Mouse (Mus musculus) limb, embryonic 15.5 days (tissue): ENCODE data around the gene Ccdc142. TPM values are rescaled to one million over a fixed set of nuclear protein-coding genes. Genes with fewer than 3 reads are reported as not detected.

Source experiments
- ATAC-seq: fragments of 200-750 bp; cut with Nextera tagmentation; 2 replicates; pipeline ENCODE4 v1.8.0; 2017; ENCODE audit warnings: low read depth, moderate TSS enrichment; ENCODE audit not compliant: insufficient number of reproducible peaks, low FRiP score, low TSS enrichment
- H3K27ac ChIP-seq: fragments of 300-500 bp; sonication (generic); 2 replicates; pipeline ENCODE4 v1.5.1; 2015; ENCODE audit warnings: moderate library complexity, mild to moderate bottlenecking, inconsistent platforms
- H3K27me3 ChIP-seq: fragments of 300-500 bp; sonication (generic); 2 replicates; pipeline ENCODE4 v1.6.1; 2015; ENCODE audit warnings: inconsistent platforms
- H3K36me3 ChIP-seq: fragments of 300-500 bp; sonication (generic); 2 replicates; pipeline ENCODE4 v1.6.1; 2015; ENCODE audit warnings: inconsistent platforms
- H3K4me1 ChIP-seq: fragments of 300-500 bp; sonication (generic); 2 replicates; pipeline ENCODE4 v1.6.1; 2015; ENCODE audit warnings: inconsistent platforms
- H3K4me2 ChIP-seq: fragments of 300-500 bp; sonication (generic); 2 replicates; pipeline ENCODE4 v1.6.1; 2015; ENCODE audit warnings: mild to moderate bottlenecking, inconsistent platforms
- H3K4me3 ChIP-seq: fragments of 300-500 bp; sonication (generic); 2 replicates; pipeline ENCODE4 v1.5.1; 2015; ENCODE audit warnings: mild to moderate bottlenecking, inconsistent platforms
- H3K9ac ChIP-seq: fragments of 300-500 bp; sonication (generic); 2 replicates; pipeline ENCODE4 v1.6.1; 2015; ENCODE audit warnings: inconsistent platforms
- H3K9me3 ChIP-seq: fragments of 300-500 bp; sonication (generic); 2 replicates; pipeline ENCODE4 v1.6.1; 2016; ENCODE audit warnings: inconsistent platforms
- WGBS: fragments of 180-500 bp; shearing (Covaris S2); methylation state at CpG from one replicate; pipeline ENCODE4 v1.1.7; 2015; 5-methylcytosine and 5-hydroxymethylcytosine counted together
- polyA plus RNA-seq: library from polyadenylated mRNA; unstranded; fragments of >200 nt; fragmentation: Nextera tagmentation; extraction: Ambion mirVana; gene quantifications from 2 replicates; pipeline ENCODE4 v1.2.1, GENCODE M21; 2015

The Ccdc142 gene
- polyA plus RNA-seq, 1 experiment from 2014 or later = 2.0 TPM

- H3K4me1 ChIP-seq = peaks cover 32% of the 10 kb centered on the region
- H3K27ac ChIP-seq = no peak overlapping the region
- WGBS = under 1% methylated on average over 69 of the region's 69 CpGs
- H3K27me3 ChIP-seq = peaks cover 99% of the 10 kb centered on the region
- H3K36me3 ChIP-seq = no peaks in the 10 kb centered on the region
- no peak for ATAC-seq
- no peak overlapping the region for H3K9ac ChIP-seq
- H3K4me3 ChIP-seq = peak overlapping the region; percentile 25
- no peaks in the 10 kb centered on the region for H3K9me3 ChIP-seq
- peak overlapping the region; percentile 36 for H3K4me2 ChIP-seq
Observed at GRCm38 (mm10) chr6:83069488-83070246, 31.7 kb upstream of the Ccdc142 start.

DNA sequence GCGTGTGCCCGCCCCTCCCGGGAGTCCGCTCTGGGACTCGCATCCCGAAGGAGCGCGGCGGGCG, 31.3 kb upstream of the Ccdc142 start, which contains the start of gene Tlx2:
Gene Tlx2 (minus strand): TSS at position 47 of the 64 bp plus-strand sequence.
- Histone ChIP-seq H3K27me3 (peaks cover 99% of the 10 kb centered on the region), H3K9ac (no peak within 1 kb of the TSS), H3K4me3 (peak within 1 kb of the TSS; percentile 25), H3K27ac (no peak within 1 kb of the TSS), H3K4me2 (peak within 1 kb of the TSS; percentile 36), H3K36me3 (no peaks in the 10 kb centered on the region), H3K9me3 (no peaks in the 10 kb centered on the region), H3K4me1 (peaks cover 32% of the 10 kb centered on the region)
- under 1% methylated on average over 10 of the region's 10 CpGs for WGBS
- no peak for ATAC-seq

DNA sequence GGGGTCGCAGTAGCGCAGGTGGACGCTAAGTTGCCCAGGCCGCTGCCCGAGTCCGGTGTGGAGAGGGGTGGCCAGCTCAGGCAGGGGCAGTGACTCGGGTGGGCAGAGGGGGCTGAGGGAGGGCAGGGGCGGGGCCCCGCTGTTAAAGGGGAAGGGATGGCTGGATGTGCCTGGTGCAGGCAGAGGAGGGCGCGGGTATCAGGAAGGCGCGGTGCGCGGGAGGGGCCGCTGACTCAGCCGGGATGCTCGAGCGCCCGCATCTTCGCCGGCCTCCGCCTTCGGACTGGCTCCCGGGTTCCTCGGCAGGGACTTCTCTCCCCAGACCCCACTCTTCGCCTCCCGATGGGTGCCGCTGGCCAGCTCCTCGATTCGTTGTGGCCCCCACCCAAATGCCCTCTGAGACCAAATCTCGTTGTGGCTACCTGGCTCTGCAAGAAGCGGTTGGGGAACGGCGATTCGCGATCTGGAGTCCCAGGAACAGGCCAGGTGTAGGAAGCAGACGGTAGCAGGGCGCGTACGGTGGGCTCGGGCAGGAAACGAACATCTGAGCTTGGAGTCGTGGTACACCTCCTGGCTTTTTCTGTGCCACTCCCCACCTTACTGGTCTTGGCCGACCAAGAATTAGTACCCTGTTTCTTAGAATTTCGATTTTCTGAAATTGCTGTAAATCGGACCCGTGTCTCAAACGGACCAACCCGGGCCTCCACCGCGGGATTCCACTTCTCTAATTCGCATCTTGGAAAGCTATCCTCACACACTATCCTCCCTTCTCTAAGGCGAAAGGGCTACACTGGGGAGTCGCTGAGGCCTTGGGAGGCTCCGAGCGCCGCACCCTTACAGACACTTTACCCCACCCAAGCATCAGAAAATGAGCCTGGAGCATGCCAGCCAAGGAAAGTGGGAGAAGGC, 30.8 kb upstream of the Ccdc142 start:
- WGBS = 1% methylated on average over 57 of the region's 58 CpGs
- Histone ChIP-seq H3K27me3 (peaks cover 99% of the 10 kb centered on the region), H3K9ac (no peak overlapping the region), H3K27ac (no peak overlapping the region), H3K4me1 (peaks cover 32% of the 10 kb centered on the region), H3K4me2 (peak overlapping the region; percentile 36), H3K9me3 (no peaks in the 10 kb centered on the region), H3K36me3 (no peaks in the 10 kb centered on the region), H3K4me3 (peak overlapping the region; percentile 25)
- no peak for ATAC-seq

- Histone ChIP-seq H3K9ac (no peak overlapping the region), H3K27ac (no peak overlapping the region), H3K4me1 (peaks cover 32% of the 10 kb centered on the region), H3K27me3 (peaks cover 99% of the 10 kb centered on the region), H3K4me2 (0 out of 2 replicates have a peak overlapping the region, but pooled peaks have one; percentile 0), H3K9me3 (no peaks in the 10 kb centered on the region), H3K4me3 (peak overlapping the region; percentile 7; the same call in 1 of the 2 replicates), H3K36me3 (no peaks in the 10 kb centered on the region)
- WGBS = under 1% methylated on average over 23 of the region's 24 CpGs
- ATAC-seq = peak; percentile 42
Observed at GRCm38 (mm10) chr6:83071220-83071619, 30.2 kb upstream of the Ccdc142 start.

GRCm38 (mm10) chr6:83074979-83075378, 26.4 kb upstream of the Ccdc142 start:
- 26% methylated on average over 2 of the region's 2 CpGs for WGBS
- H3K36me3 ChIP-seq = peaks cover 5% of the 10 kb centered on the region; the same call in 1 of the 2 replicates
- H3K9me3 ChIP-seq = no peaks in the 10 kb centered on the region
- peaks cover 65% of the 10 kb centered on the region for H3K27me3 ChIP-seq
- H3K4me1 ChIP-seq = peaks cover 32% of the 10 kb centered on the region
- no peak overlapping the region for H3K9ac ChIP-seq
- no peak for ATAC-seq
- H3K27ac ChIP-seq = no peak overlapping the region
- H3K4me3 ChIP-seq = no peak overlapping the region
- no peak overlapping the region for H3K4me2 ChIP-seq

DNA sequence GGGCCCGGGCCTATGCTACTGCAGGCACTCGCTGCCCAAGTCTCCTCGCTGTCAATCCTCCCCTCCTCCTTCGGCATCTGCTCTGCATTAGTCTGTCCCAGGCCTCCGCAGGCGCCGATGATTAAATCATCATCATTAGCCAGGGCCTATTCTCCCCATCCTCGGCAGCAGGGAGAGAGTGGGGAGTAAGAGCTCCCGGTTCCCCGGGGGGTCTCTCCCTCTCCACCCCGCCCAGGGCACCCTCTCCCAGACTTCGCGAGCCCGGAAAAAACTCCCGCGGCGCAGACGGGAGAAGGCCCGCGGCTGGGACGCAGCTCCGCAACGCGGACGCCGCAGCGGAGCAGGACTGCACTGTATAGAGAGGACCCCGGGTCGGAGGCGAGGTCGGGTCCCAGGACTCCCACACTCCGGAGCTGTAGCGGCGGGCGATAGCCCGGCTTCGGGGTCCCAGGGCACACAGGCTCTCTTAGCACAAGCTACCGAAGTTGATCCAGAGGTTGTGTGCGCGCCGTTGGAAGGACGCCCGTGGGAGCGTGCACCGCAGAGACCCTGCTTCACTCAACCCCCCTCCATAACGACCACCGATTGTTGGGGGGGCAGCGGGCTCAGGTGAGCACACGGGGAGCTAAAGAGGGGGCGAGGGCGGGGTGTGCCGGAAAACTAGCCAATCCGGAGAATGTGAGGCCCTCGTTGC, 23.6 kb upstream of the Ccdc142 start, which contains the start of gene Pcgf1:
Gene Pcgf1 (plus strand): TSS at position 240 of the 694 bp plus-strand sequence.
- WGBS = under 1% methylated on average over 54 of the region's 54 CpGs
- Histone ChIP-seq H3K4me2 (peak within 1 kb of the TSS; percentile 96), H3K27me3 (peaks cover 43% of the 10 kb centered on the region), H3K27ac (peak within 1 kb of the TSS; percentile 92), H3K9me3 (no peaks in the 10 kb centered on the region), H3K36me3 (peaks cover 28% of the 10 kb centered on the region), H3K4me3 (peak within 1 kb of the TSS; percentile 74), H3K9ac (peak within 1 kb of the TSS; percentile 71), H3K4me1 (peaks cover 16% of the 10 kb centered on the region)
- peak; percentile 50 for ATAC-seq

DNA sequence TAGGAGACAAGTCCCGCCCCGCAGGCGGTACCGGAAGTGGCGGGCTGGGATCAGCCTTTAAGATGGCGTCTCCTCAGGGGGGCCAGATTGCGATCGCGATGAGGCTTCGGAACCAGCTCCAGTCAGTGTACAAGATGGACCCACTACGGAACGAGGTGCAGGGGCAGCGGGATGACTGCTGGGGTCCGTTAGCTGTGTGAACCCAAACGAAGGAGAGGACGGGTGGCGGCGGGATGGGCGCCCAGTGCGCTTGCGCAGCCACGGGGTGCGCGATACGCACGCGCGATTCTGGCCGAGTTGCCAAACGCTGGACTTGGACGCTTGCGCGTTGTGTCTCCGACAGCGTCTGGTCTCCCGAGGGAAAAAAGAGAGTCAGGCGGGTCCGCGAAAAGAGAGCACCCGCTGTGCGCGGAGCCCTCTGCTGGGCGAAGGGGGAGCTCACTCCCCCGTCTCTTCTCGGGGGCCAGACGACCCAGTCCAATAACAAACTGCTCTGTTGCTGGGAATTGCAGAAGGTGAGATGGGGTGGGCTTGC, 23.0 kb upstream of the Ccdc142 start:
- WGBS = under 1% methylated on average over 46 of the region's 46 CpGs
- peak overlapping the region; percentile 96 for H3K4me2 ChIP-seq
- peak overlapping the region; percentile 74 for H3K4me3 ChIP-seq
- H3K4me1 ChIP-seq = peaks cover 16% of the 10 kb centered on the region
- peaks cover 42% of the 10 kb centered on the region for H3K27me3 ChIP-seq
- peak; percentile 90 for ATAC-seq
- no peaks in the 10 kb centered on the region for H3K9me3 ChIP-seq
- peak overlapping the region; percentile 92 for H3K27ac ChIP-seq
- peaks cover 28% of the 10 kb centered on the region for H3K36me3 ChIP-seq
- H3K9ac ChIP-seq = peak overlapping the region; percentile 71

DNA sequence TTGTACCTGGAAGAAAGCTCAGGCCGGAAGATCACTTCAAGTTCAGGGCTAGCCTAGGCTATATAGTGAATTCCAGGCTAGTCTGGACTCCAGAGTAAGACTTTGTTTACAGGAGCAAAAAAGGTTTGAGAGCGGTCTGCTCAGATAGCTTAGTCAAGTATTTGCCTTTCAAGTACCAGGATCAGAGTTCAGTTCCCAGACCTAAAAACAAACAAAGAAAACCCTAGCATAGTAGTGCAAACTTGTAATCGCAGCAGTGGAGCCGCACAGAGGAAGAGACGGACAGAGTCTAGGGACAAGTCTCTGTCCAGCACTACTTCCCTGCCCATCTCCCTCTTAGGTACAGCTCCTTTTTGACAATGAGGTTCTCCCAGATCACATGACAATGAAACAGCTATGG, 21.2 kb upstream of the Ccdc142 start:
- no peak for ATAC-seq
- Histone ChIP-seq H3K27ac (no peak overlapping the region), H3K4me2 (no peak overlapping the region), H3K9ac (no peak overlapping the region), H3K4me1 (peaks cover 23% of the 10 kb centered on the region), H3K27me3 (peaks cover 42% of the 10 kb centered on the region), H3K36me3 (peaks cover 28% of the 10 kb centered on the region), H3K9me3 (no peaks in the 10 kb centered on the region), H3K4me3 (no peak overlapping the region)
- WGBS = 93% methylated on average over 5 of the region's 5 CpGs

DNA sequence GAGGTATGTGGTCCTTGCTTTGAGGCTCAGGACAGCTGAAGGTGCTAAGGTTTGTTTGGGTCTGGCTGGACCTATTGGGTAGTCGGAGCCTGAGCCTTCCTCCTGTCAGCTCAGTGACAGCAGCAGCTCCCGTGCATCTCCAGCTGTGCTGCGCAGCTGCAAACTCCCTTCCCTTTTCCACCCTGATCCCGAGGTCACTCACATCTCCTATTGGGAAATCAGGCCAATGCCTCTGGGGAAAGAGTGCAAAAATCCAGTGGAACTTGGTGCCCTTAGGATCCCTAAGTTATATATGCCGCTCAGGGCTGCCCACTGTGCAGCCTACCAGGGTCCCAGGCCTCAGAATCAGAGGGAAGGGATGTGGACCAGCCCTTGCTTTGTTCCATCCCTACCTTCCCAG, 17.9 kb upstream of the Ccdc142 start:
- Histone ChIP-seq H3K4me2 (no peak overlapping the region), H3K27ac (no peak overlapping the region), H3K36me3 (peaks cover 28% of the 10 kb centered on the region), H3K9ac (0 out of 2 replicates have a peak overlapping the region, but pooled peaks have one; percentile 4), H3K9me3 (no peaks in the 10 kb centered on the region), H3K4me3 (no peak overlapping the region), H3K27me3 (peaks cover 58% of the 10 kb centered on the region), H3K4me1 (peaks cover 41% of the 10 kb centered on the region)
- WGBS = 26% methylated on average over 5 of the region's 5 CpGs
- no peak for ATAC-seq

DNA sequence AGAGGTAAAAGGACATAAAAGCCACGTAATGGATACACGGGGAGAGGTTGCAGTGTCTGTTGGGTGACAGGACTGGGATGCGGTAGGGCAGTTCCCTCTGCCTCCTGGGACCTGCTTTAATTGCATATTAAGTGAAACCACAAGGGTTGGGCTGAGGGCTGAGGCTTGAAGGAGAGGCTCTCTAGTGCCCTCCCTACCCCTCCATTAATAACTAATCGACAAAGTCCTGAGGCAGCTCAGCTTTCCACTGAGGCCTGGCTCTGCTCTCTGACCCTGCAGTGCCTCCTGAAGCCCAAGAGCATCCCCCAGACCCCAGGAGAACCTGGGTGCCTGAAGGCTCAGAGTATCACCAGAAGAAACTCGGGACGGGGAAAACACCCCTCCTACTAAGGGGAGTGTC, 16.9 kb upstream of the Ccdc142 start:
- ATAC-seq = no peak
- Histone ChIP-seq H3K9me3 (no peaks in the 10 kb centered on the region), H3K4me3 (no peak overlapping the region), H3K27ac (no peak overlapping the region), H3K36me3 (peaks cover 28% of the 10 kb centered on the region), H3K9ac (no peak overlapping the region), H3K4me2 (no peak overlapping the region), H3K27me3 (peaks cover 65% of the 10 kb centered on the region), H3K4me1 (peaks cover 33% of the 10 kb centered on the region)
- 6% methylated on average over 6 of the region's 6 CpGs for WGBS

- H3K27me3 ChIP-seq = peaks cover 82% of the 10 kb centered on the region
- peaks cover 32% of the 10 kb centered on the region for H3K4me1 ChIP-seq
- no peaks in the 10 kb centered on the region for H3K9me3 ChIP-seq
- H3K36me3 ChIP-seq = peaks cover 11% of the 10 kb centered on the region
- H3K4me2 ChIP-seq = peak within 1 kb of the TSS; percentile 47
- no peak within 1 kb of the TSS for H3K9ac ChIP-seq
- H3K4me3 ChIP-seq = peak within 1 kb of the TSS; percentile 24
- ATAC-seq = no peak
- H3K27ac ChIP-seq = no peak within 1 kb of the TSS
- 3% methylated on average over 40 of the region's 42 CpGs for WGBS
Observed at GRCm38 (mm10) chr6:83086121-83087035, 15.0 kb upstream of the Ccdc142 start, which contains the start of gene Lbx2. Gene Lbx2, plus strand, starts transcription at chr6:83086367.
